In genomic region chr10:21458608-21459007, GRCm38 (mm10) we compare ENCODE assay signal across 19 mouse cellular contexts.
DNase-seq lines count a peak whose midpoint lies in the region; ATAC-seq and TF ChIP-seq lines count a peak whose summit lies in the region.
"Had no signal": no experiment of that assay in that cellular context is flagged by ENCODE, and none has a peak within 500 bp of the region (broad histone marks: within the 10 kb centered on the region; RNA-seq: fewer than 3 reads in every experiment).

No protein-coding gene starts in this region.

- H3K9me3 ChIP-seq in intestine, postnatal 0 days (ENCODE audit: control insufficient read depth) = no peaks in the 10 kb centered on the region
- H3K9me3 ChIP-seq in intestine, embryonic 15.5 days = no peaks in the 10 kb centered on the region
- no peaks in the 10 kb centered on the region for H3K9me3 ChIP-seq in E14TG2a.4 (ENCODE audit: low read length)
- no peaks in the 10 kb centered on the region for H3K9me3 ChIP-seq in forebrain, embryonic 14.5 days (replicated peaks; ENCODE audit: control insufficient read depth, low read length)
- H3K9me3 ChIP-seq: embryonic facial prominence, embryonic 13.5 days; hindbrain, embryonic 13.5 days; limb, embryonic 10.5 days; neural tube, embryonic 12.5 days had no signal

- no peak for ATAC-seq in intestine, postnatal 0 days
- ATAC-seq in intestine, embryonic 15.5 days = no peak
- no peak for ATAC-seq in forebrain, embryonic 14.5 days
- ATAC-seq: activated CD4-positive, CD25-positive, alpha-beta regulatory T cell, adult 4 months had no signal

- no peak overlapping the region for H3K4me2 ChIP-seq in intestine, postnatal 0 days (replicated peaks; ENCODE audit: low read depth)
- no peak overlapping the region for H3K4me2 ChIP-seq in intestine, embryonic 15.5 days (replicated peaks)
- no peak overlapping the region for H3K4me2 ChIP-seq in forebrain, embryonic 14.5 days (ENCODE audit: low read length)
- H3K4me2 ChIP-seq: embryonic facial prominence, embryonic 13.5 days; hindbrain, embryonic 13.5 days; neural tube, embryonic 12.5 days had no signal

- intact Hi-C loops in heart, postnatal 36 days (cut with DNase I) = no loop called here

- no peak overlapping the region for H3K4me3 ChIP-seq in intestine, postnatal 0 days (ENCODE audit: low read depth, low read length)
- no peak overlapping the region for H3K4me3 ChIP-seq in intestine, embryonic 15.5 days (replicated peaks)
- H3K4me3 ChIP-seq in lung, adult 2 months (replicated peaks; ENCODE audit: extremely low read depth, low read depth, low read length) = no peak overlapping the region
- H3K4me3 ChIP-seq in E14TG2a.4 (replicated peaks; ENCODE audit: low read length) = no peak overlapping the region
- no peak overlapping the region for H3K4me3 ChIP-seq in forebrain, embryonic 14.5 days (ENCODE audit: low read depth, low read length)
- H3K4me3 ChIP-seq: embryonic facial prominence, embryonic 13.5 days; hindbrain, embryonic 13.5 days; limb, embryonic 10.5 days; neural tube, embryonic 12.5 days had no signal

- no peak for DNase-seq in lung, adult 2 months
- DNase-seq in lung, postnatal 10 days = no peak
- peak; percentile 31 for DNase-seq in ZHBTc4 (ENCODE audit: low read depth, low spot score)
- DNase-seq in forebrain, embryonic 14.5 days (ENCODE audit: low spot score) = no peak
- DNase-seq in heart, postnatal 36 days = no peak
- DNase-seq: adrenal gland, postnatal 14 days; cerebellum, adult 8-10 months; heart, postnatal 10 days; kidney, adult 9 months; layer of hippocampus, postnatal 36 days; thymus, postnatal 36 days had no signal

- 0 out of 2 replicates have a peak, but pooled peaks cover 4% of the 10 kb centered on the region for H3K4me1 ChIP-seq in intestine, postnatal 0 days (replicated peaks; ENCODE audit: control insufficient read depth, insufficient read depth, low read length)
- peaks cover 4% of the 10 kb centered on the region; the same call in 1 of the 2 replicates for H3K4me1 ChIP-seq in intestine, embryonic 15.5 days (replicated peaks)
- H3K4me1 ChIP-seq in lung, adult 2 months (ENCODE audit: control insufficient read depth, insufficient read depth, low read length) = no peaks in the 10 kb centered on the region
- H3K4me1 ChIP-seq in E14TG2a.4 (replicated peaks; ENCODE audit: low read depth, low read length) = peaks cover 38% of the 10 kb centered on the region
- peaks cover 14% of the 10 kb centered on the region; the same call in 1 of the 2 replicates for H3K4me1 ChIP-seq in forebrain, embryonic 14.5 days (ENCODE audit: control insufficient read depth, insufficient read depth, low read length)

- no peak for TF ChIP-seq POLR2A in lung, adult 2 months (IDR thresholded peaks at IDR 0.05; ENCODE audit: borderline replicate concordance, extremely low read depth, low read depth, low read length)

- peak; percentile 57 for TF ChIP-seq CTCF in intestine, postnatal 0 days (IDR thresholded peaks at IDR 0.05; ENCODE audit: low read depth)
- TF ChIP-seq CTCF in lung, adult 2 months (IDR thresholded peaks at IDR 0.05; ENCODE audit: insufficient read depth, low read length) = 0 out of 2 replicates have a peak, but pooled peaks have one; percentile 21
- TF ChIP-seq CTCF in E14TG2a.4 (conservative IDR thresholded peaks at IDR 0.05; ENCODE audit: low read length) = peak; percentile 28

- H3K27me3 ChIP-seq in intestine, postnatal 0 days (replicated peaks; ENCODE audit: control insufficient read depth, insufficient read depth, low read length) = no peaks in the 10 kb centered on the region
- no peaks in the 10 kb centered on the region for H3K27me3 ChIP-seq in intestine, embryonic 15.5 days (replicated peaks)
- peaks cover 6% of the 10 kb centered on the region; the same call in 1 of the 2 replicates for H3K27me3 ChIP-seq in E14TG2a.4 (ENCODE audit: insufficient read depth, low read length)
- H3K27me3 ChIP-seq in forebrain, embryonic 14.5 days (replicated peaks; ENCODE audit: control insufficient read depth, insufficient read depth, low read length) = no peaks in the 10 kb centered on the region
- H3K27me3 ChIP-seq: embryonic facial prominence, embryonic 13.5 days; neural tube, embryonic 12.5 days had no signal

- no peak overlapping the region for H3K27ac ChIP-seq in intestine, postnatal 0 days (ENCODE audit: low read depth, low read length)
- no peak overlapping the region for H3K27ac ChIP-seq in intestine, embryonic 15.5 days
- H3K27ac ChIP-seq in forebrain, embryonic 14.5 days (ENCODE audit: low read depth, low read length) = no peak overlapping the region
- H3K27ac ChIP-seq: embryonic facial prominence, embryonic 13.5 days; hindbrain, embryonic 13.5 days; limb, embryonic 10.5 days; neural tube, embryonic 12.5 days had no signal

- no peaks in the 10 kb centered on the region for H3K36me3 ChIP-seq in intestine, postnatal 0 days (ENCODE audit: control insufficient read depth, insufficient read depth)
- no peaks in the 10 kb centered on the region for H3K36me3 ChIP-seq in intestine, embryonic 15.5 days
- no peaks in the 10 kb centered on the region for H3K36me3 ChIP-seq in E14TG2a.4 (ENCODE audit: insufficient read depth, low read length)
- H3K36me3 ChIP-seq in forebrain, embryonic 14.5 days (ENCODE audit: control insufficient read depth, insufficient read depth, low read length) = no peaks in the 10 kb centered on the region
- H3K36me3 ChIP-seq: embryonic facial prominence, embryonic 13.5 days; hindbrain, embryonic 13.5 days; limb, embryonic 10.5 days; neural tube, embryonic 12.5 days had no signal

- H3K9ac ChIP-seq in intestine, postnatal 0 days (ENCODE audit: low read depth, low read length) = no peak overlapping the region
- no peak overlapping the region for H3K9ac ChIP-seq in intestine, embryonic 15.5 days
- no peak overlapping the region for H3K9ac ChIP-seq in forebrain, embryonic 14.5 days (ENCODE audit: low read length)
- H3K9ac ChIP-seq: embryonic facial prominence, embryonic 13.5 days; hindbrain, embryonic 13.5 days; neural tube, embryonic 12.5 days had no signal
